Mouse (Mus musculus) brown adipose tissue, adult 24 weeks (tissue): ENCODE results near the gene Brd7. TPM values are rescaled to one million over a fixed set of nuclear protein-coding genes. Genes with fewer than 3 reads are reported as not detected.

ENCODE experiments used
- H3K27ac ChIP-seq: fragments of 200-500 bp; replicated peaks from 2 replicates; pipeline ENCODE4 v1.5.1; 2012; ENCODE audit warnings: low read depth, mild to moderate bottlenecking, low read length
- H3K4me1 ChIP-seq: fragments of 200-500 bp; 2 replicates; pipeline ENCODE4 v1.6.1; 2012; ENCODE audit warnings: low read length, mixed read lengths; ENCODE audit not compliant: control insufficient read depth, insufficient read depth, insufficient read length
- H3K4me3 ChIP-seq: fragments of 200-500 bp; 2 replicates; pipeline ENCODE4 v1.5.1; 2012; ENCODE audit warnings: low read depth, mild to moderate bottlenecking, low read length, moderate library complexity; ENCODE audit not compliant: insufficient read depth
- polyA plus RNA-seq: library from polyadenylated mRNA; stranded (reverse); fragments of >200 nt; gene quantifications from 2 replicates; pipeline ENCODE4 v1.2.4, GENCODE M21; 2012; ENCODE audit not compliant: missing spikeins, insufficient read depth, insufficient read length

The Brd7 gene
- polyA plus RNA-seq, 1 experiment: 61.5 TPM

DNA sequence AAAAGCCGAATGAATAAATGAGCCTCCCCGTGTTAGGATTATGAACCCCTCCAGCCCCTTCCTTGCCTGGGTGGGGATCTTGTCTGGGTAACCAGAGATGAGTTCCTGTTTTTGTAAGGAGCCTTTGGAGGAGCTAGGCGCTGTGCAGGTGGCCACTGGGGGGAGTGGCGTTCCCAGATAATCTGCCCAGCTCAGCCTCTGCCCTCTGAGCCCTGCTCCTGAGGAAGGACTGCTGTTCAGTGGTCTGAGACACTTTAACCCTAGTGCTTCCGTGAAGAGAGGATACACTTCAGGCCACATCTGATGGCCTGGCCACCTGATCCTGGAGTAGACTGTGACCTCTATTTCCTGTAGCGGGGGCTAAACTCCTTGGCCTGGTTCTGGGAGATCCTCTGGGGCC, 7.2 kb upstream of the Brd7 start:
- H3K4me3 ChIP-seq: no peak overlapping the region
- no peak overlapping the region for H3K27ac ChIP-seq
- H3K4me1 ChIP-seq: no peaks in the 10 kb centered on the region

DNA sequence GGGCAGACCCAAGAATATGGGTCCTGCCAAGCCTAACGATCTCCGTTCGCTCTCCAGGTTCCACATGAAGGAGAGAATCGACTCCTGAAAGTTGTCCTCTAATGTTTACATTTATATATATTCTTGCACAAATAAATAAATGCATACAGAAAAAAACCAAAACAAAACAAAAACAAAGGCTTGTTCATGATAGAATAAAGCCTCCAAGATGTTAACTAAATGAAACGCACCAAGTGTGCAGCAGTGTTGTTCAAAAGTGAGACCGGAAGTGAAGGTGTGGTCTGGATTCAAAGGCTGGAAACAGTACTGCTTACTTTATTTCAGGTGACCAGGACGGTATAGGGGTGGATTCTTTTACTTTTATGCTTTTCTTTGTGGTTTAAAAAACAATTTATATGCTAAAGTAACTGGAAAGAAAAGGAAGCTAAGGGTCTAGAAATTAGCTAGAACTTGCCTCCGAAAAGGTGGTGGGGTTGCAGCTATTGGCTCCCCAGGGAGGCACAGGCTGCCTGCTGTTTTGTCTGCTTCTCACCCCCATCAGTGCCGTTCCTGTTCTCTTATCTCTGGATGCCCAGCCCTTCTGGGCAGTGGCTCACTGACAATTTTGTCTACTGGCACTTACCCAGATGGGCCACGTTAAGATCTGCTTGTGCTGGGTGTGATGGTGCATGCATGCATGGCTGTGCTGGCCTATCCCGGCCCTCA, 604 bp upstream of the Brd7 start:
- peaks cover 5% of the 10 kb centered on the region for H3K4me1 ChIP-seq
- peak overlapping the region; percentile 100 for H3K4me3 ChIP-seq
- peak overlapping the region; percentile 82 for H3K27ac ChIP-seq

DNA sequence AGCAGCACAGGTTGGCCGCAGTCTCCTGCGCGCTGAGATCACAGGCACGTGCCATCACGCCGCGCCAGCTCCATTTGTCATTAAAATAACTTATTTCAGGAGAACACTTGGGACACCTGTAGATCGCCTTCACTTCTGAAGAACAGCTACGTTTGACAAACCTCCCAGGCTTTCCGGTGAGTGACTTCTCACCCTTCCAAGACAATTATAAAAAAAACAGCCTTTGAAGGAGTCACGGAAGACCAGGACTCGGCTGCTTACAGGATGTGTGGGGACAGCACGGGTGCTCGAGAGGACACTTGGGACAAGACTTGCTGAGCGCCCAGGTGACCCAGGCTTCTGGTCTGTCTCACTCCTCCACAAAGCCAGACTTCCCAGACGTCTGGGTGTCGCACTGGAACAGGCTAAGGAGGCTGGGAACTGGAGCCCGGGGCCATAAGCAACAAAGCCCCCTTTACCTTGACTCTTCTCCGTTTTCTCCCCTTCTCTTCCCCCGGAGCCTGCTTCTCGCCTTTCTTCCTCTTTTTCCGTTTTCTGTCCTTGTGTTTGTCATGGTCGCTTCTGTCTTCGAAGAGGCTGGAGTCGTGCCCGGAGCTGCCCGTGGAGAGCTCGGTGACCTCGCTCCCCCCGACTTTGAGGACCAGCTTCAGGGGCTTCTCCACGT, 818 bp downstream of the Brd7 start:
- H3K4me1 ChIP-seq: peaks cover 5% of the 10 kb centered on the region
- H3K27ac ChIP-seq: peak overlapping the region; percentile 98
- H3K4me3 ChIP-seq: peak overlapping the region; percentile 100

DNA sequence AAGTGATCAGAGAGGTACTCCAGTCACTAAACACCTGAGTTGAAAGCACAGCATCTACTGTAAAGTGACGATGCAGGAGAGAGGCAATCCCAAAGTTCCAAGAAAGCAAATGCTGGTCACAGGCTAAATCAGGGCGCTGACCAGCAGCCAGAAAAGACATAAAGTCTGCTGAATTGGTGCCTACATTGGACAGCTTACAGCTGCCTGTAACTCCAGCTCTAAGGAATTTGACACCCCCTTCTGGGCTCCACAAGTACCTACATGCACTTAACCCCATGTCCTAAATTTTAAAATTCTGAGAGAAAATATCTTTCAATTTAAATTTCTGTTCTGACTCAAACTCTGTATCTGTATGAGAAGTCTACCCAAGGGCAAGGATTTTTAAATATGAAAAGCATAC, 2.0 kb downstream of the Brd7 start:
- Histone ChIP-seq H3K27ac (no peak overlapping the region), H3K4me1 (peaks cover 5% of the 10 kb centered on the region), H3K4me3 (no peak overlapping the region)

DNA sequence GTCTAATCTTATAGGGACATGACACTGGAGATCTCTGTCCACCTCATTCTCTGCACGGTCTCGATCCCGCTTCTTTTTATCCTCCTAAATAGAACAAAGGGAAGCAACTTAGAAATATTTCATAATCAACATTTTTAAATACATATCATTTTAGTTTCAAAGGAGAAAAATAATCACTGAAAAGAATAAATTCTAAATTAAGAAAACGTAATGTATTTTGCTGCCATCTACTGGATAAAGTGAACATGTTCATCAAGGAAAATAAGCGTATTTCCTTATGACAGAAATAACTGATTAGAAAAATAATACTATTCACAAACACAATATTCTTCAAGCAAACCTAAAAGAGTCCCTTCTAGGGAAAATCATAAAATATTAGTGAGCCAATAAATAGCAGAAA, 4.0 kb downstream of the Brd7 start:
- Histone ChIP-seq H3K4me3 (no peak overlapping the region), H3K27ac (no peak overlapping the region), H3K4me1 (peaks cover 4% of the 10 kb centered on the region)

- Histone ChIP-seq H3K4me3 (no peak overlapping the region), H3K27ac (no peak overlapping the region), H3K4me1 (peaks cover 2% of the 10 kb centered on the region; the same call in 1 of the 2 replicates)
Measured at GRCm38 (mm10) chr8:88357226-88357933, 4.6 kb downstream of the Brd7 start.

DNA sequence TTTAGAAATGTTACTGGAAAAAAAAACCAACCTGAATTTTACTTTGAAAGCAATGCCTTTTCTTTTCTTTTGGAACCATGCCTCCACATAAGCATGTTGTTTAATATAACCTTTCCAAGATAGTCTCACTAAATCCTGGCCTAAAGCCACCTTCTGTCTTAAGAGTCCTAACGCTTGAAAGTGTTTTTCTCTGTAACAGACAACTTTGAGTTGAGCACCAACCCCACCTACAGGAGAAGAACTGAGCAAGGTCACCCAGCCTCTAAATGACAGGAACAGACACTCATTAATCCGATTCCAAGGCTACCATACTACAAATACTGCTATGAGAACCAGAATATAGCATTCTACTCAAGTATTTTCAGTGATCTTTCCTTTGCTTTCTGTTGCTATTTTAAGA, 12.9 kb downstream of the Brd7 start:
- H3K4me3 ChIP-seq: no peak overlapping the region
- no peak overlapping the region for H3K27ac ChIP-seq
- no peaks in the 10 kb centered on the region for H3K4me1 ChIP-seq

- no peaks in the 10 kb centered on the region for H3K4me1 ChIP-seq
- no peak overlapping the region for H3K27ac ChIP-seq
- H3K4me3 ChIP-seq: no peak overlapping the region
Measured at GRCm38 (mm10) chr8:88342026-88342425, 20.0 kb downstream of the Brd7 start.

DNA sequence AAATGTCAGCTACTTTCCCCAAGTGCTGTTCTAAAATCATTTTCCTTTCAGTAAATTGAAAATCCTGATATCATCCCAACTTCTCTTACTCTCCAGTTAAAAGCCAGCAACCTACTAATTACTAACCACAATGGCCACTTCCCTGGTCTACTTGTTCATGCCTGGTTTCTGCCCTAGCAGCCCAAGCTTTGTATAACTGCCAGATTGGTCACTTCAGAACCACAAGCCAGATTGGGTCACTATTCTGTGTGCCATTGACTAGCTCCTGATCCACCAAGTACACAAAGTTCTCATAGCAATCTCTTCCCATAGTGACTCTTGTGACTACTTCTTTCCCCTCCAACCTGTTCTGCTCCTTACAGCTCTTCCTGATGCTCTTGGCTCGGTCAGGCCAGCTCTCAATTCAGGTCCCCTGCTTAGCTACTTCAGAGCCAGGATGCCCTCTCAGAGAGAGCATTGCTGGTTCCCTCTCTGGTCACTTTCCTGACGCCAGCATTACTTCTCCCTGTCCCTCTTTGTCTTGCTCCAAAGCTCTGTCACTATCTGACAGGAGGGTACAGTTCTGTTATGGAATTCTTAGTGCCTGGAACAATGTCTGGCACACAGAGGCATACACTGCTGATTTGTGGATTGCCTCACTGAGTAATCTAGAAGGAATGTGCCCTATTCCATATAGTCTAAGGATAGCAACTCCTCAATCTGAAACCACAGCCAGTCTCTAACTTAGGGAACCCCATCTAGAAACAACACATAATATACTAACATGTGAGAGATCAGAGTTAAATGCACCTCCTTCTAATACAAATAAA, 21.9 kb downstream of the Brd7 start:
- Histone ChIP-seq H3K4me3 (no peak overlapping the region), H3K4me1 (no peaks in the 10 kb centered on the region), H3K27ac (no peak overlapping the region)

- no peaks in the 10 kb centered on the region for H3K4me1 ChIP-seq
- H3K4me3 ChIP-seq: no peak overlapping the region
- H3K27ac ChIP-seq: no peak overlapping the region
Measured at GRCm38 (mm10) chr8:88339221-88339620, 22.8 kb downstream of the Brd7 start.

GRCm38 (mm10) chr8:88334975-88335374, 27.0 kb downstream of the Brd7 start:
- no peak overlapping the region for H3K4me3 ChIP-seq
- no peak overlapping the region for H3K27ac ChIP-seq

DNA sequence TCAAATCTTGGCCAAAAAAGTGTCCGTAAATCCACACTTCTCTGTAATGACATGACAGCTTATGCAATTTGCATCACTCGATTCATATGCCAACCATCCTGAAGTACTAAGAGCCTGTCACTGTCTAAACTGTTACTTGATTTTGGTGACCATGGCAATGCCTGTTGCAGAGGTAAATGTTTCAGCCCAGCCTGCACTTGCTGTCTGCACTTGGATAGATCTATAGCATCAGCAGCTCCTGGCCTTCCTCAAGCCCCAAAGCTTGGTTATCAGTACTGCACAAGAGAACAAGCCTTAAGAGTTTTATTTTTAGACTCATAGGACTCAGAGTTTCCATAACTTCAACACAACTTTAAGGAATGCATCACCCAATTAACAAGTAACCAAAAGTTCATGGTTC, 27.6 kb downstream of the Brd7 start:
- H3K27ac ChIP-seq: no peak overlapping the region
- H3K4me3 ChIP-seq: no peak overlapping the region
- no peaks in the 10 kb centered on the region for H3K4me1 ChIP-seq

More at GRCm38 (mm10) chr8:88334975-88335374, 27.0 kb downstream of the Brd7 start:
- H3K4me1 ChIP-seq: no peaks in the 10 kb centered on the region

- no peak overlapping the region for H3K27ac ChIP-seq
- no peak overlapping the region for H3K4me3 ChIP-seq
- H3K4me1 ChIP-seq: no peaks in the 10 kb centered on the region
Measured at GRCm38 (mm10) chr8:88330816-88331215, 31.2 kb downstream of the Brd7 start.

- Histone ChIP-seq H3K4me1 (no peaks in the 10 kb centered on the region), H3K27ac (no peak overlapping the region)
Measured at GRCm38 (mm10) chr8:88328689-88329088, 33.3 kb downstream of the Brd7 start.

DNA sequence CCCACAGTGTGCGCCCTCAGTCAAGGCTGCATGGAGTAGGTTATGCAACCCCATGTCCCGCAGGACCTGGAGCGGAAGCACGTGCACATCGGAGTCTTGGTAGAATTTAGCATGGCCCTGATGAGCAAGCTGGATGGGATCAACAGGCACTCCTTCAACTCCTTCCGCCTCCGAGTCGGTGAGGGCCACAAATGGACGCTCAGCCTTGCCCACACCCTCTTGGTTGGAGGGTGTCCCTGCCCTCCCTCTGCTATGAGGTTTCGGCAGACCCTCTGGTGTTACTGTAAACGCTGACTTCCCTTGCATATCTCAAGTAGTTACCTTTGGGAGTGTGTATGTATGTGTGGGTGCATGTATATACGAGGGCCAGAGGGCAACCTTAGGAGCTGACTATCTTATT, 35.7 kb downstream of the Brd7 start:
- H3K4me1 ChIP-seq: no peaks in the 10 kb centered on the region
- H3K27ac ChIP-seq: no peak overlapping the region
- H3K4me3 ChIP-seq: no peak overlapping the region

More at GRCm38 (mm10) chr8:88328689-88329088, 33.3 kb downstream of the Brd7 start:
- no peak overlapping the region for H3K4me3 ChIP-seq
